Mouse (Mus musculus) cerebral cortex, adult 2 months (tissue): Measurements from ENCODE around the gene Tead4.

Experiments used
- WGBS: fragments of 180-500 bp; shearing (Covaris S2); methylation state at CpG from one replicate; pipeline ENCODE4 v1.1.7; 2018; 5-methylcytosine and 5-hydroxymethylcytosine counted together

Gene Tead4

DNA sequence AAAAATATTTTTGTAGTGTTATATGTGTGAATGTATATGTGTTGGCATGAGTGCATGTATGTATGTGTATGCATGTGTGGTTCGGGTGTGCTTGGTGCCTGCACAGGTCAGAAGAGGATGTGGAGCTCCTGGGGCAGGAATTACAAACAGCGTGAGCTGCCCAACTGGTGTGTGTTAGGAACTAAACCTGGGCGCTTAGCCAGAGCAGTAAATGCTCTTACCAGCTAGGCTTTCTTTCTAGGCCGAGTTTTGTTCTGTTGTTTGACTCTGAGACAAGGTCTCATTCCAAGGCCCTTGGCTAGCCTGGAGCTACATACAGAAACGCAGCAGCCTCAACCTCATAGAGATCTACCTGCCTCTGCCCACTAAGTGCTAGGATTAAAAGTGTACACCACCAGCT, 9.3 kb downstream of the Tead4 start:
- WGBS, result 67% methylated on average over 5 of the region's 5 CpGs

DNA sequence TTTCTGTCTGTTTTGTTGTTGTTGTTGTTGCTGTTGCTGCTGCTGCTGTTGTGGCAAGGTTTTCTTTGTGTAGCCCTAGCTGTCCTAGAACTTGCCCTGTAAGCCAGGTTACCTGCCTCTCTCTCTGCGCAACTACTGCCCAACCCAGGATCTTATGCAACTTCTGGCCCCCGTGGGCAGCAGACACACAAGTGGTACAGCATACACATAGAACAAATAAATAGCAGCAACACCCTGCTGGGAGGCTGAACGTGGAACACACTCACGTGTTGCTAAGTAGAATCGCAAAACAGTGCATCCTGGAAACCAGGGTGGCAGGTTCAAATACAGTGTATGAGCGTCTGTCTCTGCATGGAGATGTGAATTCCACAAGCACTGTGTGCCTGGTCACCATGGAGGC, 11.9 kb downstream of the Tead4 start:
- WGBS, result 75% methylated on average over 6 of the region's 6 CpGs

DNA sequence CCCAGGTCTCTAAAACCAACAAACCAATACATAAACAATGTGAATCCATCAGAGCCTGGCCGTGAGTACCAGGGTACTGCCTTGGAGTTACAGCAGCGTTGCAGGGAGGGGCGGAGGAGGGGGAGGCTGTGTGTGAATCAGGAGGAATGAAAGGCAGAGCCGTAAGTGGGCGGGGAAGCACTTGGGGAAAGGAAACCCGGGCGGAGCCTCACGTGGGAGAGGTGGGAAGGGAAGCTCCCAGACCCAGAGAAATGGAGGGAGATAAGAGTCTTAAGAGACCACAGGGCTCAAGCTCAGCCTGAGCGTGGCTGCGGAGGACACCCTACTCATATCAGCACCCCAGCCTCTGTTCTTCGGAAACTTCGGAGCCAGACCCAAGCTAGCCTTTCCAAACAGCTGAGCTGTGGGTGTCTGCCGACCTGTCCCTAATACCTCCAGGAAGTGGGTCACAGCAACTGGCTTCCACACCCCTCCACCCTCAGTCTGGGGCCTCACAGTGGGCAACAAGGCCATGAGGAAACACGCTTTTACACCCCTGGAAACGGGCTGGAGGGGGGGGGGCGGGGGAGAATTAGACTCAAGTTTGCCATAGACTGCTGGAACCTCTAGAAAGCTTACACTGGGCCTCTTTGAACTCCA, 14.7 kb downstream of the Tead4 start:
- WGBS, result 21% methylated on average over 16 of the region's 16 CpGs

DNA sequence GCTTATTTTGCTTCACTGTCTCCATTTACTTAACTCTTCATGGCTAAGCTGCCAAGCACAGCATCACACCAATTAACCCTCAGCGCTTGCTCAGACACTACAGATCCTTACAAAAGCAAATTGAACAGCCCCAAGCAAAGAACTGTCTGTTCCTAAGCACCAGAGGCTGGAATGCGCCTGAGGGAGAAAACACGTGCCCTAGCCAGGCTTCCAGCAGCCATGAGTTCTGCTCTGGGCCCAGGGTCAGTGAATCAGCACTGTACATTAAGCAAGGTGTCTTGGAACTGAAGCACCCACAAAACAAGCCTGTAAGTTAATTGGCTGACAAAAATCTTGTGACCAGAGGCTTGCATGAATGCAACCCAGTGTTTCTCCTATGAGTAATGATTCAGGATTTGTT, 18.5 kb downstream of the Tead4 start:
- WGBS, result 76% methylated on average over 3 of the region's 3 CpGs

DNA sequence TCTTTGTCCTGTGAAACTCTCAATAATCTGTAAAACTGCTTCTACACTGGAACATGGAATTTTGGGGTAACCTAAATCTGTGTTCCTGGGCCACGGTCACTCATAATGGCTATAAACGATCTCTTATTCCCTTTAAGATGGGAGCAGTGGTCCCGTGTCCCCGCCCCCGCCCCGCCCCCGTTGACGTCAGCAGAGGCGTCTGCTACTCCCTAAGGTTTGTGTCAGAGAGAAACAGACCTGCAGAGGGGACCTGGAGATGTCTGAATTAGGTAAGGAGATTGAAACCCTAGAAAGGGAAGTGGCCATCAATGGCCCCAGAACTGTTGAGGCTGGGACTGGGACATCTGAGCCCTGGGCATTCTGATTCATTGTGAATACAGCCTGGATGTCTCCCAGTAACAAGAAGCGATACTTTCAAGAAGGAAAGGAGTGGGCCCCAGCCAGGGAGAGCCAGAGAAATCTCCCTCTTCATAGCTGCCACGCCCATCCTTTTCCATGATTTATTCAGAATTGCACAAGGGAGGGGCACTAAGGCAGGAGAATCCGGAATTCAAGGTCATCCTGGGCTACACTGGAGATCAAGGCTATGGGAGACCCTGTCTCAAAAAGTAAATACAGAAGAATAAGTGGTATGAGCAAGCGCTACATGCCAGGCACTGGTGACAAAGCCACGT, 20.0 kb downstream of the Tead4 start:
- 59% methylated on average over 14 of the region's 14 CpGs for WGBS

DNA sequence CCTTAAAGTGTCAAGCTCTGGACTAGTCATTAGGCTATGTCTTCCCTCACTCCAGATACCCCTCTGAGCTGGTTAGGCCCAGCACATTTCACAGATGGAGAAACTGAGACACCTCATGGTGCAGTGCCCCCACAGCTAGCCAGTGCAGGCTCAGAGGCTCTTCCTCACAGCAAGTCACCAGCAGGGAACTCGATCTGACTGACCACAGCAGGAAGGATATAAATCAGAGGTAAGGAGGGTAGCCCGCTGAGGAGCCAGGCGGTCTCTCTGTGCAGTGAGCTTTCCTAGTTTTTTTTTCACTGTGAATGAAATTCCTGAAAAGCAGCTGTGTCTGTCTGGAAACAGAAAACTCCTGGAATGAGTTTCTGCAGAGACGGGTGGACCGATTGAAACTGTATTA, 21.0 kb downstream of the Tead4 start:
- WGBS, result 77% methylated on average over 5 of the region's 5 CpGs

DNA sequence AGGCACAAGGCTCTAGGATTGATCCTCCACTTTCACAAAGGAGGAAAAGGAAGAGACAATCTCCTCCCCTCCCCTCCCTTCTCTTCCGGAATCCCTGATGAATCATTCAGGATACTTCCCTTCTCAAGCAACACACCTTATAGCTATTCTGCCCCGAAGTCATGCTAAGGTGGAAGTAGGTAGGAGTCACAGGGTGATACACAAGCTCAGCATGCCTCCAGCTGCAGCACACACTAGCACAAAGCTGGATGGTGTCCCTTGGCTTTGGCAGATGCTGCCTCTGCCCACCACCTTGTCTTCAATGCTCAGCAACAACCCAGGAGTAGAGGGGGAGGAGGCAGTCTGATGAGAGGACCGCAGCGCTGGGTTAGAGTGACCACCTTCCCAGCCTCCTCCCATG, 21.5 kb downstream of the Tead4 start:
- WGBS, result 79% methylated on average over 4 of the region's 4 CpGs

- WGBS, result 64% methylated on average over 11 of the region's 11 CpGs
Observed at GRCm38 (mm10) chr6:128277132-128278085, 23.2 kb downstream of the Tead4 start.

DNA sequence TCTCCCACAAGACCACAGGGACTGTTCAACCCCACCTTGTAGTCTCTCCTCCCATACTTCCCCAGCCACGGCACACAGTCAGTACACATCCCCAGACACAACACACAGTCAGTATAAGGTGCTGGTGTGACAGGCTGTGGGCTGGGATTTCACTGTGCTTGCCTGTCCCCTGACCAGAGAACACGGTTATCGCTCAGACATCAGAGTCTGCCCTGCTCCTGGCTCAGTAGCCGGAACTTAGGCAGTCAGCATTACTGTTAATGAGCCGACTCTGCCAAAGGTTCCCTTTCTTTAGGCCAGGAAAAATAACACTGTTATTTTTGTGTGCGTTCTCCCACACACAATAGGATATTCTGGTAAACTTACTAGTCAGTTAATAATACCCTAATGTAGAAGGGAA, 24.3 kb downstream of the Tead4 start:
- WGBS, result 79% methylated on average over 6 of the region's 6 CpGs

GRCm38 (mm10) chr6:128275506-128276064, 25.0 kb downstream of the Tead4 start:
- WGBS, result 82% methylated on average over 8 of the region's 8 CpGs

DNA sequence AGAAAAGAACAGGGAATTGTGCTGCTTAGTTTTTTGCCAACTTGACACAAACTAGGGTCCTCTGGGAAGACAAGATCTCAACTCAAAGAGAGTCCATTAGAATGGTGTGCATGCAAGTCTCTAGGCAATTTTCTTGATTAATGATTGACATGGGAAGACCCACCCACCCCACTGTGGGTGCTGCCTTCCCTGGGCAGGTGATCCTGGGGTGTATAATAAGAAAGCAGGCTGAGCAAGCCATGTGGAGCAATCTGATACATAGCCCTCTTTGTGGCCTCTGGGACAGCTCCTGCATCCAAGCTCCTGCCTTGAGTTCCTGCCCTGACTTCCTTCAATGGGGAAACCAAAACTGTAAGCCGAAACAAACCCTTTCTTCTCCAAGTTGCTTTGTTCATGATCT, 27.1 kb downstream of the Tead4 start:
- WGBS, result 71% methylated on average over 1 of the region's 1 CpGs

DNA sequence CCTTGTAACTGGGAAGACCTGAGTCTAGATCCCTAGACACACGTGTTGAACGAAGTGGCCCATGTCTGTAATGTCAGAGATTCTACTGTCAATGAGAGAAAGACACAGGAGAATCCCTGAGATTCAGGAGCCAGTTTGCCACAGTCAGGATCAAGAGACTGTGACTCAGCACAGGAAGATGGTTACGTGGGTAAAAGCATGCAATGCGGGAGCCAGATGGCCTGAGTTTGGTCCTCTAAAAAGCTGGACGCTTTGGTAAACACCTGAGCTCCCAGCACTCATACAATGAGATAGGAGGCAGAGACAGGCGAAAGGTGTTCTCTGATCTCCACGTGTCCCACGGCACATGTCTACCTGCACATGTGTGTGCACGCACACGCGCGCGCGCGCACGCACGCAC, 27.9 kb downstream of the Tead4 start:
- 93% methylated on average over 17 of the region's 17 CpGs for WGBS

DNA sequence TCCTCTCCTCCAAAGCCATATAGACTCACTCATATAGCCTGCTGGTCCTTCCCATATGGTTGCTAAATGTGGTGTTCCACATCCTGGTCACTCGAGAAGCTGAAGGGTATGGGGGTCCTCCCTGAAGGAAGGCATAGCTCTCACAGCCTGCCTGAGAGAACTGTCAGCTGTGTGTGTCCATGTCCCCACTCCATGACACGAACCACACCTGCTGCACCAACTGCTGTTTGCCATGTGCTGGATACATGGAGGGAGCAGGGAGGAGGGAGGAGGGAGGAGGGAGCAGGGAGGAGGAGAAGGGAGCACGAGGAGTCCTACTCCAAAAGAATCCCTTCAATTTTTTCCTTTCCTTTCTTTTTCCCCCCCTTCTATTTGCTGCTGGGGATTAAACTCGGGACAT, 30.8 kb downstream of the Tead4 start:
- WGBS, result 90% methylated on average over 4 of the region's 4 CpGs

DNA sequence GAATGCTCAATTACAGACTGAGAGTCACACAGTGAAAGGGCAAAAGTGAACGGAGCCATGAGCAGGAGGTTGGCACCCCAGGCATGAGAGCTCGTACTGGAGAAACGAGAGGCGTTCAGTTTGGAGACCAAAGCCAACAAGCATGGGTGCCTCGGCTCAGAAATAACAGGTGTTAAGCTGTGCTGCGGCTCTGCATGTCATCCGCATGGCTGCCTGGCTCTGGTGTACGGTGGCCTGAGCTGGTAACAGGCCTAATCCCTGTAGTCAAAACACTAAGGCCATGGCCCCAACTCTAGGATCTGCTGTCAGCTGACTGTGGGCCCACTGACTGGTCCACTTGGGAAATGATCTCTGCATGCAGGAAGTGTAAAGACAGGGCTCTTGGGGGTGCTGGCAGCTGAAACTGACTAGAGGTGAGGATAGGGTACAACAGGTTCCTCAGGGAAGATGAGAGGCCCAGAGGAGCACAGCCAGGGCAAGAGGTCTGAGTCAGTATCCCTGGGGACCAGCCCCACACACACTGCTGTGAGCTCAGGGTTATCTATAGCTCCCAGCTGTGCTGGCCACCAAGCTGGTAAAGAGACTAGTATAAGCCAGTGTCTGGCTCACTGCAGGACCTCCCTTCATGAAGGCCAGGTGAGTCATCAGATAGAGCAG, 35.6 kb downstream of the Tead4 start:
- 90% methylated on average over 8 of the region's 8 CpGs for WGBS

DNA sequence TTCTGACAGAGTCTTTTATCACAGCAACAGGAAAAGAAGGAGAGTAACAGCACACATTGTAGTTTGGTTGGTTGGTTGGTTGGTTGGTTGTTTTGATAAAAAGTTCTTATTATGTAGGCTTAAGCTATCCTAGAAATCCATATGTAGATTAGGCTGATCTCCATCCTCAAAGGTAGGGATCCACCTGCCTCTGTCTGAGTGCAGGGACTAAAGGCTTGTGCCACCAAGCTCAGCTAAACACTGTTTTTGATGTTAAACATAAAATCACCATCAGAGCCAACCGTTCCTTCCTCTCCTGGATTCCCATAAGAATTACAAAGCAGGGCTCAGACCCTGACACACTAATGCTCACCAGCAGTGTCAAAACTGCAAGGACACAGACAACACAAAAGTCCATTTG, 39.1 kb downstream of the Tead4 start:
- WGBS, result 90% methylated on average over 1 of the region's 1 CpGs

- 89% methylated on average over 3 of the region's 3 CpGs for WGBS
Observed at GRCm38 (mm10) chr6:128259252-128259651, 41.4 kb downstream of the Tead4 start.

GRCm38 (mm10) chr6:128255941-128256340, 44.7 kb downstream of the Tead4 start:
- 85% methylated on average over 2 of the region's 2 CpGs for WGBS

GRCm38 (mm10) chr6:128255292-128255691, 45.3 kb downstream of the Tead4 start:
- WGBS, result 60% methylated on average over 4 of the region's 4 CpGs

GRCm38 (mm10) chr6:128254551-128254950, 46.1 kb downstream of the Tead4 start:
- 63% methylated on average over 4 of the region's 4 CpGs for WGBS

DNA sequence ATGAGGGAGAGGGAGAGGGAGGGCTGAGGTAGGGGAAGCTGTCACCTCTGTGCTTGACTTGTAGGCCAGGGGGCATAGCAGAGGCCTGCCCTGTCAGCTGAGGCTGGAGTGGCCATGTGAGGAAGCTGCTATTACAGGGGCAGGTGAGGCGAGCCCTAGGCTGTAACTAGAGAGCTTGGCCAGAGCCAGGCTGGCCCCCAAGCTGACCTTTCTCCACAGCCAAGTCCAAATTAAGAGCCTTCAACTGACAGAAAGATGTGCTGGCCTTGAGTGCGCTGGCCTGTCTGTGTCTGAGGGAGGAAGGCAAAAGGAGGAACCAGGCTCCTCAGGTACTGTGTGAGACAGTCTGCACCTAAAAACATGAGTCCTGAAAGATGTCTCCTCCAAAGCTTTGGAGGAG, 47.5 kb downstream of the Tead4 start:
- 97% methylated on average over 2 of the region's 2 CpGs for WGBS

DNA sequence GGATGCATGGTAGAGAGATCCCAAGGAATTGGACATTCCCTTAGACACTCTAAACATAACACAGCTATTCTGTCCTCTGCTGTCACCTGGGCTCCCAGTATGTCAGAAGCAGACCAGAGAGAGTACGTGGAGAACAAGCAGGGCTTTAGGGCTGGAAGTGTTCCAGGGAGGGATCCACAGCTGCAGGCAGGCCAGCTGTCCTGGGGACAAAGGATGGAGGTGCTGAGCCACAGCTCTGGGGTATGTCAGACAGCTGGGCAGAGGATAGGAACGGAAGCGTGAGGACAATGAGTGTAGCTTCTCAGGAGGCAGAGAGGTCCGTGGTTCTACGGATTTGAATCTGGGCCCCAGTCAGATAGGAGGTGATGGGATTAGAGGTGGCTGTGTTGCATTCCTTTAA, 50.0 kb downstream of the Tead4 start:
- 74% methylated on average over 5 of the region's 5 CpGs for WGBS
